Mouse (Mus musculus) urinary bladder, postnatal 25 days (tissue): ENCODE measurements at regions not wholly inside any gene's neighbourhood (a gene's known extent, or its start where the extent isn't known, plus 50 kb on each side); places are given as distances from the start of the nearest gene placed in this dataset.
A peak's percentile ranks its signal among the peaks of the same experiment; 100 is the strongest.

ENCODE experiments used
- DNase-seq: peaks from one replicate; pipeline ENCODE4 v3.0.0; 2022; ENCODE audit warnings: low spot score

DNA sequence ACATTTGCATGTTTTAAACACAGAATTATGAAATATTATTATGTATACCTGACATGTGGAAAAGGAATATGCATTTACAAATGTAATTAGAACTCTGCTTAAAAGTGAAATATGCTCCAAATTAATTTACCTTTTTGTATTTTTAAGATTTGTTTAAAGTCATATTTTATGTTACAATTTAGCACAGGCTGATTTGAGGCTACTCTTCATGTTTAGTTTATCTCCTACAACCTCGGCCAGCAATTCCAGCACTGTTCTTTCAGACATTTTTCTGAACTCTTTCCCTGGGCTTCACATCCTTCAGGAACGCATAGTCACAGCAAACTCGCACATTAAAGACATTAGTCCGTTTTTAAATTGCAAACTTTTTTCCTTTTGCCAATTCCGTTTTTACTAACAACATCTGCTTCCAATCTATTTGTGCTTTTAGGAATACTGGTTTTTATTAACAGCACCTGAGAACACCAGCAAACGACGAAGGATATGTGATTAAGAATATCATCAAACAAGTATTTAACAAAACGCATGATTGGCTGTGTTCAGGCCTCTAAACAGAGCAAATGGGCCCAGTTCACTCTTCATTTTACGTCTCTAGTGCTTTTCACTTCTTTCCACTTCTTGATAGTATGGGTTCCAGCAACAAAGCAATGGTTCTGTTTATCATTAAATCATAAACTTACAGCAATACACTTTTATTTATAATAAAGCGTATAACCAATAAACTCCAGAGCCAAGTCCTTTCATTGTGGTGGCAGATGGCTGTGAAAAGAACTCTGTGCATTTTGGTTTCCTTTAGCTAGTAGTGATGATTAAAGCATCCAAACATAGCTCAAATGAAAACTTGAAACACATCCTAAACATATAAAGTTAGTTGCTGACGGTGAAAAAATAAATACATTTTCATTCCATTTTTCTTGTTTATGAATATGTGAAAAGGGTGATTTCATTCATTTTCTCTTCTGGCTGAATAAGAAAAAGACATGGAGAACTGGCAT, 251.3 kb upstream of the Nfe2l3 start:
- DNase-seq = no peak

GRCm38 (mm10) chr6:51181905-51182304, 250.6 kb upstream of the Nfe2l3 start:
- no peak for DNase-seq

DNA sequence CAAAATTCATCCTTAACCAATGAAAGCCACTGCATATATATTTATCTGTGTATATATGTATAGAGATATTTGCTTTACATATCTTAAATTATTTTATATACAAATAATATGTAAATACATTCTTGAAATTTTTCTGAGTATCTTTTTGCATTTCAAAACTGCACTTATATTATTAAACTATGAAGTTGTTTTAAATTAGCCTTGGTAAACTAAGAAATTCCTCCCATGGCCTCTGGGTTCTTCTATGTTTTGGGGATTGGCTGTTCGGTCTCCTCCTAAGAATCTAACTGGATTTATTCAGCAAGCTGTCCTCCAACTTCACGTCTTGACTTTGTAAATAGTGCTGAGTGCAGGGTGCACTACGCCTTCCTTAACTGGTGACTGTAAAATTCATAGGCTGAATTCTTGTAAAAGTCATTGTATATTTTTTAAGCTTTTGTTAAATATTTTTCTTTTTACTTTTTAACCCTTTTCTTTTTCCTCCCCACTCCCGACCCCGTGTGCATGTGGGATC, 249.6 kb upstream of the Nfe2l3 start:
- DNase-seq = no peak

GRCm38 (mm10) chr6:51183576-51184420, 248.7 kb upstream of the Nfe2l3 start:
- no peak for DNase-seq

- no peak for DNase-seq
Measured at GRCm38 (mm10) chr6:51184500-51184899, 248.0 kb upstream of the Nfe2l3 start.

- DNase-seq = no peak
Measured at GRCm38 (mm10) chr6:51185201-51185600, 247.3 kb upstream of the Nfe2l3 start.

- no peak for DNase-seq
Measured at GRCm38 (mm10) chr6:51189173-51189572, 243.3 kb upstream of the Nfe2l3 start.

DNA sequence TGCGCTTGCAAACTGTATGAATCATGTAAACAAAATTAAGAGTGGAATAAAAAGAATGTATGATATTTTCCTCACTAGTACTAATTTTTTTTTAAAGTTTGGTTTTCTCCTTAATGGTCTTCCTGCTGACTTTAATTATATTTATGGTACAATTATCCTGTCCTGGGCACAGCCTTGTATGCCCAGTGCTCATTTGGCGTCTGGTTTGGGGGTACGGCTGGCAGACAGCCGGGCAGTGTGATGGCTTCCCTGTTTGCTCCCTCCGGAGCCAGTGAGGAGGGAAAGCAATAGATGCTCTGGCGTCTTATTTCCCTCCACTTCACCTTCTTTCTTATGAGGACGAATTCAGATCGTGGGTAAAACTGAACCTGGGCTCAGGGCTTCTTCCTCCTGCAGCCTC, 239.6 kb upstream of the Nfe2l3 start:
- no peak for DNase-seq

DNA sequence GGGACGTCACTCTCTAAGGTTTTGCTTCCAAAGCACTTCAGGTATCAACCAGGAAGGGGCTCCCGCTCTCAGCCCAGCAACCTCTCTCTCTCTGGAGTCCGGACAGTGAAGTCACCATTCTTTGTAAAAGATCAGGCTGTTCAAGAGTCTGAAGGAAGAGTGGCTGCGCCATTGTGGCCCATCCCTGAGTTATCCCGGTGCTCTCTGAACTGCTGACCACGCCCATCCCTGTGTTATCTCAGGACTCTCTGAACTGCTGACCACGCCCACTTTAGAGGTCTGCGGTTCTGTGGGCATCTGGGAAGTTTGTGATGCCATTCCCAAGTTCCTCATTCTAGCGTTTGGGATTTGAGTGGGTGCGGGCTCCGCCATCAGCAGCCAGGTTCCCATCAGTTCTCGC, 239.1 kb upstream of the Nfe2l3 start:
- no peak for DNase-seq

DNA sequence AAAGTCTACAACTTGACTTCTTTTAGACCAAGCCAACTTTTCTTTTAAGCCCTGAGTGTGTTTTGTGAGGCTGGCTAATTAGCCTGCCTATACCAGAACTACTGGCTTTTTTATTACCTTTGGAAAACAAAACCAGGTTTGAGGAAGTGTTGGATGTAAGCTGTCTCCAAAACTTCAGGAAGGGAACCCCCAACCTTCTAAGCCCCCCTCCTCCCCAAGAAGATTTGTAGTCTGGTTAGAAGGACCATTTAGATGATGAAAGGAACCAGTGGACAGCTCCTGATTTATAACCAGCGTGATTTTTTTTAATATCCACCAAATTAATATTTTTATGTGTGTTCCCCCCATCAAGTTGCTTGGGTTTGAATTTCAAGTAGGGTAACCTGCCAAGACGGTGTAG, 236.1 kb upstream of the Nfe2l3 start:
- no peak for DNase-seq

DNA sequence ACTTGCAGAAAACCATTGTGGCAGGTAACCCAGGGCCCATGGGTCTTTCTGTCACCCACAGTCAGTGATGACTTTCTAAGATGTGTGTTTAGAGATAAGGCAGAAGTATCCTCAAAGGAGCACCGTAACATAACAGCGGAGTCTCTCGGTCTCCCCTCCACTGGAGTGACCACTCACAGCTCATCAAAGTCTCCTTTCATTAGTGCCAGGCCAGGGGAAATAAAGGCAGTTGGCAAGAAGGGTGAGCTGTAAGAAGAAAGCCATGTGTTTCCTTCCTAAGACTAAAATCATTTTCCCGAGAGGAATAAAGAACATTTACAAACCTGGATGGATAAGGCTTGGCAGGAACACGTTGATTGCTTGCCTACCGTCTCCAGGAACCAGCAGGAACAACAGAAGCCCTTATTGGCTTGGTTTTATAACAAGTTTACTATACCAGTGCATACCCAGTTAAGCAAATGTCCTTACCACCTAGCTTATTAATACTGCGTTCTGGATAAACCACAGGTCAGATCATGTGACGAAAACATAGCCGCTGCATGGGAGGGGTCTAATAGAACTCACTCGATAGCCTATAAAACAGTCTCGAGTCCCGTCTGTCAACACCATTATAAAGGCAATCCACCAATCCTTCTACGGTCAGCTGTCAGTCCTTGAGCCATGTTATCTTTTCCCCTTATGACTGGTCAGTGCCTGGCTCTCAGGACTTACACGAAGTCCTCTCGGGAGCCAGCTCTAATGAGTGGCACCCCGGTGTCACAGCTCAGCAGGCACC, 235.3 kb upstream of the Nfe2l3 start:
- no peak for DNase-seq

DNA sequence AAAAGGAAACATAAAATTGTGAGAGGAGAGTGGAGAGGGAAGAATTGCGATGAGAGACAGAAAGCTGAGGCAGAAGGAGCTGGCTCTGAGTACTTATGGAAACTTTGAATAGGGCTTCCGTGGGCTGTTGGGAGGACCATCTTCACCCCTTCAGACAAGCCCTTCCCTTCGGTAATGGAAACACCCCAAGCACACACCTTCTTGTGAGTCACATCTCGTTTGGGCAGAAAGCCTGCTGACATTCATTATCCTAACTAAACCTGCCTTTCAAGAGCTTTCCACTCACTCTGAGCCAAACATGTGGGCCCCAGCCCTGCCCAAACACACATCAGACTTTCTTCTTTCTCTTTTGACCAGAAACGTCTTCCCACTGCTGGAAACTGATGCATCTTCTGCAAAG, 232.3 kb upstream of the Nfe2l3 start:
- DNase-seq = no peak

DNA sequence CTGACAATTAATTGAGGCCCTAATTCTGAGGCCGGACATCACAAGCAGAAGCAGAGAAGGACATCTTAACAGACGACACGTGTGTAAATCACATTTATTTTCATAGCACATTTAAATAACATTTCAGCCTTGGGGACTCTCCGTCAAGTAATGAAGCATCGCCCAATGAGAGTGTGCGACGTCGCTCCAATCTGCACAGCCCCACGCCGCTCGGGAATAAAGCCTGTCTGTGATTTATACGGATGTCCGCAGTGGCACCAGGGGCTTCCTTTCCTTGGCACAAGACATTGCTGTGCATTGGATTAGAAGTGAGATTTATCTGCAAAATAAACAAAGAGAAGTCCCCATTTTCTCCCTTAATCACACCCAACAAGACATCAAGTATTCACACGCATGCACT, 231.6 kb upstream of the Nfe2l3 start:
- DNase-seq = no peak

DNA sequence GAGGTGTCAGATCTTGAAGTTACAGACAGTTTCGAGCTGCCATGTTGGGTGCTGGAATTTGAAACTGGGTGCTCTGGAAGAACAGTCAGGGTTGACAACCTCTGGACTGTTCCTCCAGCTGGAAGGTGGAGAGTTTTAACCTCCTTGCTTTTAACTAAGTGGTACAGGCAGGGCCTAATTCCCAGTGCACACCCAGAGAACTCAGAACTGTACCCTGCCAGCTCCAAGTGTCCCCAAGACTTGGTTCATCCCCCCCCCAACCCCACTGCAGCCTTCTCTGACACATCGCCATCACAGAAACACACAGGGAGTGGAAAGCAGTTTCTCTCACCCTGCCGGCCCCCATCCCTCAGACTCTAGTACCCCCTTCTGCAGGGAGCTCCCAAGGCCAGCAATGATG, 228.2 kb upstream of the Nfe2l3 start:
- no peak for DNase-seq

DNA sequence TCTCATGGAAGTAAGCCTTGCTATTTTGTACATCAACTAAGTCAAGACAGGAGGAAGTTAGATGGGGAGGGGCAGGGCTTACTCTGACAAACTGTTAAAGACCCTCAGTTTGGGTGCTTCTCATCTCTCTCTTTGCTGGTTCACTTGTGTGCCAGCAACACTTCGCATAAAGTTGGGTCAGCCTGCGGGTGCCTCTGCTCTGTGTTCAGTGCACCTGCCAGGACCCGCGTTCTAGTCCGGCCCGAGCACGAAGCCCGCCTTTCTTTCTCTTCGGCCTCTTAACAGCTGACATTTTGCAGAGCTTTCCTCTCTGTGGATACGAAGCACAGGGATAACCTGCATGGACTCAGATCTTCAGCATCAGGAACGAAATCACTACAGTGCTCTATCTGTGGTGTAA, 227.1 kb upstream of the Nfe2l3 start:
- no peak for DNase-seq

- peak; percentile 62 for DNase-seq
Measured at GRCm38 (mm10) chr6:51206712-51207505, 225.6 kb upstream of the Nfe2l3 start.

DNA sequence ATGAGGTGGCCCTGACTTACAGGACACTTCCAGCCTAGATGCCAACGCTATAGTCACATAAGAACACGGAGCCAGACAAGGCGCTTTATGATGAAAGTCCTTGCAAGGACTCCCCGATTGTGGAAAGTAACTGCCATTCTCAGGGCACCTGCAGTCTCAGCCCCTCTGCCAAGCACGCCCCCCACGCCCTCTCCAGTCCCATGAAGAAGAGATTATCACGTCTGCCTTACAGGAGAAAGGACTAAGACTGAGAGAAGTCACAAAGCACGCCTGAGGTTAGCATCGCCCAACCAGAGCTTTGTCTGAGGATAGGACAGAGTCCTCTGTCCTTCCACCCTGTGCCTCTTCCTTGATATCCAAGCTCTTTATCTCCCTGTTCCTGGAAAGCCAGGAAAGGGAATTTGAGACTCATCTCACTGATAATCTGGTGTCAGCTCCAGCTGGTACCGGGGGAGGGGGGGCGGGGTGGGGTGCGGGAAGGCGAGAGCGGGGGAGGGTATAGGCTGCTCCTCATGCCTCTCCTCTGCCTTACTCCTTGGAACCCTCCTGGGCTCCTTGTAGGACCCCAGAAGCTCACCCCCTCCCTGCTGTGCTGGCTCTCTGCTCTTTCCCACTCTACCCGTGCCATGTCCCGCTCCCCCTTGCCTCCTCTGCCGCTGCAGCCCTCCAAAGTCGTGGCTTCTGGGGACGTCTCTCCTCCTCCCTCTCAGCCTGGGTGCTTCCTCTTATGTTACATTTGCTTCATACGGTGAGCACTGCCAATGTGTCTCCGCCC, 224.7 kb upstream of the Nfe2l3 start:
- no peak for DNase-seq

- DNase-seq = no peak
Measured at GRCm38 (mm10) chr6:51208660-51209396, 223.6 kb upstream of the Nfe2l3 start.

DNA sequence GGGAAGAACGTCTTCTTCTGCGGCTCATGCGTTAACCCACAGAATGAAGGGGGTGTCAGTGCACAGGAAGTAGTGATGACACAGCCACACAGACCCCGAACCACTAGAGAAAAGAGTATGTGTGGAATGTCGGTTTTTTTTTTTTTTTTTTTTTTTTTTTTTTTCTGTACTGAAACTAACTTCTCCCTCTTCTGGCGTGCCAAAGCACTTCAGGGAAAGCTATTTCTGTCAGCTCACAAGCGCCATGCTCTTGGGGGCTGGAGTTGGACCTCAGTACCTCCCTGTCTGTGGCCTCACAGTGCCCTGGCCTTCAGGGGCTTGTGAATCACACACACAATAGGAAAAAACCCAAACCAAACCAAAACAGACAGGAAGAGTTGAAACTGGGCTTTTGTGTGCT, 221.1 kb upstream of the Nfe2l3 start:
- DNase-seq = no peak

DNA sequence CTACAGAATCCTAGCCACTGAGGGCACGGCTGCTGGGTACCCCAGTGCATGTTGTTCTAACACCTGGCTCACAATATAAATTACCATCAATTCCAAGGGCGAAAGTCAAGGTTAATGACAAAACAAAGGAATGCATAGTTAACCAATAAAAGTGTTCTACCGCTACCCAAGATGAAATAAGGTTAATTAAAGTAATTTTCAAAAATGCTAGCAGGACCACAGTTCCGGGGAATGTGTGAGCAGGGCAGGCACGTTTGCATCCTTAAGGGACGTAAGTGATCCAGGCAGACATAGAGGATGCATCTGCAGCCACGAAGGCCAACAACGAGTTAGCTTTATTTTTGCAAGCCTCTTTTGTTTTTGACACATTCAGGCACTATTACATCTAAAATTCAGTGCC, 220.3 kb upstream of the Nfe2l3 start:
- no peak for DNase-seq
